Mouse (Mus musculus) olfactory bulb, adult 2 months (tissue): ENCODE results near the gene Hint3.

Experiments
- CTCF ChIP-seq: fragments of 200-500 bp; IDR thresholded peaks from 2 replicates; pipeline ENCODE4 v1.5.1; 2012; ENCODE audit warnings: low read depth, mild to moderate bottlenecking, low read length, moderate library complexity; ENCODE audit not compliant: insufficient read depth
- POLR2A ChIP-seq: fragments of 200-500 bp; IDR thresholded peaks from 2 replicates; pipeline ENCODE4 v1.6.1; 2012; ENCODE audit warnings: mild to moderate bottlenecking, low read depth, low read length, moderate library complexity; ENCODE audit not compliant: insufficient read depth

DNA sequence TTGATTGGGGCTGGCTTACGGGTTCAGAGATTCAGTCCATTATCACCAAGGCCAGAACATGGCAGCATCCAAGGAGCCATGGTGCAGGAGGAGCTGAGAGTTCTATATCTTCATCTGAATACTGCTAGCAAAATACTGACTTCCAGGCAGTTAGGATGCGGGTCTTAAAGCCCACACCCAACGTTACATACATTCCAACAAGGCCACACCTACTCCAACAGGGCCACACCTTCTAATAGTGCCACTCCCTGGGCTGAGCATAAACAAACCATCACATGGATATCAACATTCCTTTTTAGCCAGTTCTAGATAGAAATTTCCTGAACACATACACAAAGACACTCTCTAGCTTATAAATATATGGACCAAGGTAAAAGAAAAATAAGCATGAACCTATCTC lies at the start of gene Hint3:
- TF ChIP-seq CTCF (no peak), POLR2A (no peak)
